Mouse (Mus musculus) CH12.LX (cell line): ENCODE measurements at regions not wholly inside any gene's neighbourhood (a gene's known extent, or its start where the extent isn't known, plus 50 kb on each side); places are given as distances from the start of the nearest gene placed in this dataset.
"Not testable (repeated sequence)": the region's sequence is repeated elsewhere in the genome, so short reads cannot be mapped to it uniquely, and the experiment has no call there.

ENCODE experiments used
- CTCF ChIP-seq, 2 experiments: IDR thresholded peaks in 1 of 2; conservative IDR thresholded peaks in 1 of 2; 2 replicates each; pipeline ENCODE4 v1.5.1; 2011 to 2012; ENCODE audit warnings: low read depth in 2 of 2, low read length in 2 of 2, improper control_type of control experiment in 1 of 2, inconsistent platforms in 1 of 2, mild to moderate bottlenecking in 1 of 2, moderate library complexity in 1 of 2
- ZNF384 ChIP-seq: IDR thresholded peaks from 2 replicates; pipeline ENCODE4 v1.6.1; 2012; ENCODE audit warnings: low read depth, low read length, improper control_type of control experiment, inconsistent platforms

DNA sequence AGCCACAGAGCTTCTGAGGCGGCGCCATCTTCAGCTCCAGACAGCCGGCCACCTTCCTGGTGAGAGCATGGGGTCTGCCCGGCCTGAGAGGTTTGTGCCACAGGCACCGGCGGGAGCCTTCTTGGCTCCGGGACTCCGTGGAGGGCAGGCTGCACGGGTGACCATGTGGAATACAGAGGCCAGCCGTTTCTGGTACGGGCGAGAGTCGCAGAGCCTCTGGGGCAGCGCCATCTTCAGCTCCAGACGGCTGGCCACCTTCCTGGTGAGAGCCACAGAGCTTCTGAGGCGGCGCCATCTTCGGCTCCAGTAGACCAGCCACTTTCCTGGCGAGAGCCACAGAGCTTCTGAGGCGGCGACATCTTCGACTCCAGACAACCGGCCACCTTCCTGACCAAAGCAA, 456.2 kb upstream of the Brinp1 start:
- TF ChIP-seq CTCF (conservative IDR thresholded peaks at IDR 0.05 in 1 of 2, IDR thresholded peaks at IDR 0.05 in 1 of 2; ENCODE audit: low read depth in 2 of 2, low read length in 2 of 2); ZNF384: not testable (repeated sequence)
